Mouse (Mus musculus) central nervous system, embryonic 18 days (tissue): ENCODE results near the gene Gm5114. TPM values are rescaled to one million over a fixed set of nuclear protein-coding genes. Genes with fewer than 3 reads are reported as not detected.

Experiments
- polyA plus RNA-seq: library from polyadenylated mRNA; depleted of rRNA; stranded (reverse); fragments of >200 nt; gene quantifications from 2 replicates; pipeline ENCODE4 v1.2.3, GENCODE M21; 2012; rRNA removed

Gene Gm5114
- not detected in 2 replicates for polyA plus RNA-seq

GRCm38 (mm10) chr7:39413060-39413459 is at the start of gene Gm5114:
Gene Gm5114 (minus strand): TSS chr7:39413160.

Other genes with a start within 250 kb of the Gm5114 start
- 3.2 and 3.5 TPM in 2 replicates for gene Zfp619, start 104.6 kb upstream of the Gm5114 start, polyA plus RNA-seq